Mouse (Mus musculus) E14TG2a.4 (cell line): ENCODE results near the gene Ube2l6.

ENCODE experiments used
- CTCF ChIP-seq: conservative IDR thresholded peaks from 2 replicates; pipeline ENCODE4 v1.5.1; 2014; ENCODE audit warnings: low read length
- NANOG ChIP-seq: IDR thresholded peaks from 2 replicates; pipeline ENCODE4 v1.6.1; 2014; ENCODE audit warnings: borderline replicate concordance, low read length, mixed read lengths

DNA sequence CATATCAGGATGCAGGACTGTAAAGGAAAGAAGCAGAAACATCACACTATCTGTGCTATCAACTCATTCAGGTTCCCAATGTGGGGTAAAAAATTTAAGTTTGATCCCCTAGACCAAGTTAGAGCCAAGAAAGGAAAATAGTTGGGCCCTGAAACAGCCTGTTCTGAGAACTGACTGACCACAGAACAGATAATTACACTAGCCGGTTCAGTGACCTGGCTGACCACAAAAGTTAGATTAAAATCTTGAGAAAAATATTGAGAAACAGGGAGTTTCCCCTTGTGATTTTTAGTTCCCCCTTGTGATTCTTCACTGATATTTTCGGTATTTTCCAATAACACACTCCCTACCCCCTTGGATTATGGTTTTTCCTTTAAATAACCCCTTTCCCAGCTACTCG is 4.8 kb upstream of the Ube2l6 start:
- TF ChIP-seq CTCF (no peak), NANOG (no peak)
